Mouse (Mus musculus) lung, postnatal 0 days (tissue): ENCODE data around the gene Spata17.

Experiments used
- CTCF ChIP-seq: IDR thresholded peaks from 2 replicates; pipeline ENCODE4 v1.5.1; 2016; ENCODE audit warnings: antibody characterized with exemption, mild to moderate bottlenecking
- EP300 ChIP-seq: IDR thresholded peaks from 2 replicates; pipeline ENCODE4 v1.6.1; 2016; ENCODE audit warnings: antibody characterized with exemption, mild to moderate bottlenecking, control low read depth

DNA sequence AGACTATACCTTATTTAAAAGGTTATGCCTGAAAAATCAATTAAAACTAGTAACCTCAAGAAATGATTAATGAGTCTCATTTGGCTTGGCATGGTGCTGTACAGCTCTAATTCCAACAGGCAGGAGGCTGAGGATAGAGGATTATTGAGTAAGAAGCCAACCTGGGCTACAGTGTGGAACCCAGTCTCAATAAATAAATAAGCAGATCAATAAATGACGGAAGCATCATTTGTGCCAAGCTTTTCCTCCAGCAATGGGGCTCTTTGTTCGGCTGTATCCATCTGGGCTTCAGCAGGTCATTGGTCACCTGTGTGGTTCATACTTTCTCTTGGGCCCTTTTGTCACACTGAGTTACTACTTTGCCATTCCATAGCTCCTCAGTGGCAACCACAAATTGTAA is 201.1 kb downstream of the Spata17 start:
- no peak for TF ChIP-seq CTCF
- TF ChIP-seq EP300: no peak
